Mouse (Mus musculus): ENCODE results near the gene Npepl1. TPM values are rescaled to one million over a fixed set of nuclear protein-coding genes. Genes with fewer than 3 reads are reported as not detected.

Npepl1 gene
- polyA plus RNA-seq, 1 experiment = 92.6 TPM

DNA sequence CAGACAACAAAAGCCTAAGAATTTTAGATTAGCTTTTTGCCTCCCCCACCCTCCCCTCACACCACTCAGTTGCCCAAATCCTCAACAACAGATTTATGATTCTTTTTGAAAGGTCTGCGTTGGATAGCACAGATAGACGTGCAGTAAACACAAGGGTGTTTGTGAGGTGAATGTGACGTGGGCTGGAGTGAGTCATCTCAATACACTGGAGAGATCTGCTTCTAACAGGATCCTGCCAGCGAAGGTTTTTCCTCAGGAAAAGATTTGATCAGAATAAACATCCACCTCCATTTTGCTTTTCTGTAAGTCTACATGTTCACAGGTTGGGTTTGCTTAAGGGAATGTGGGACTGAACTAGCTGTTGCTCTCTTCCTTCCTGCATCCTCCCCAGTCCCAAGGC, 6.6 kb upstream of the Npepl1 start:
- H3K27me3 ChIP-seq (ENCODE audit: control insufficient read depth, insufficient read depth, low read length) = no peaks in the 10 kb centered on the region
- 88% methylated on average over 4 of the region's 4 CpGs for WGBS
- peaks cover 4% of the 10 kb centered on the region; the same call in 1 of the 2 replicates for H3K36me3 ChIP-seq (ENCODE audit: control insufficient read depth, insufficient read depth, low read length)
- TF ChIP-seq CTCF (IDR thresholded peaks at IDR 0.05; ENCODE audit: extremely low read depth, insufficient read depth, insufficient read length, insufficient replicate concordance) = no peak
- no peak for TF ChIP-seq POLR2A (IDR thresholded peaks at IDR 0.05; ENCODE audit: low read depth, low read length)
- H3K4me1 ChIP-seq (ENCODE audit: control insufficient read depth, insufficient read depth, insufficient read length) = no peaks in the 10 kb centered on the region
- DNase-seq (ENCODE audit: low read depth in 1 of 2, low spot score in 2 of 2) = no peak
- no peak overlapping the region for H3K4me3 ChIP-seq (ENCODE audit: extremely low read depth, insufficient read depth, insufficient read length)
- H3K27ac ChIP-seq (ENCODE audit: insufficient read depth, low read length) = no peak overlapping the region

DNA sequence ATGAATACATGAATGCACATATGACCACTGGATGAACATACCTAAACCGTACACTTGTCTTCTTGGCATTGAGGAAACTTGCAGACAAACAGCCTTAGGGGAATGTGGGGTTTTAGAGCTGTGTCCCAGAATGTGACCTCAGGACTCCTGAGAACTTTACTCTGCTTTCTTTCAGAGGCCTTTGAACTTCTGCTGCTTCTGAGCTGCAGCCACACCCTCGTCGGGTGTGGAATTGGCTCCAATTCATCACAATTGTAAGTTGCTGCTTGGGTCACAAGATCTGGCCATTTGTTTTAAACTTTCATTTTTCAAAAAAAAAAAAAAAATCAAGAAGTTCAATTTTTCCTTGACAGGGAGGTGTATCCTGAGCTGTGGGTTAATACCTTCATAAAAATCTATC, 2.8 kb upstream of the Npepl1 start:
- DNase-seq (ENCODE audit: low read depth in 1 of 2, low spot score in 2 of 2) = no peak
- Histone ChIP-seq H3K4me1 (ENCODE audit: control insufficient read depth, insufficient read depth, insufficient read length) (peaks cover 5% of the 10 kb centered on the region), H3K27me3 (ENCODE audit: control insufficient read depth, insufficient read depth, low read length) (no peaks in the 10 kb centered on the region), H3K27ac (ENCODE audit: insufficient read depth, low read length) (no peak overlapping the region), H3K36me3 (ENCODE audit: control insufficient read depth, insufficient read depth, low read length) (no peaks in the 10 kb centered on the region), H3K4me3 (ENCODE audit: extremely low read depth, insufficient read depth, insufficient read length) (no peak overlapping the region)
- 70% methylated on average over 3 of the region's 3 CpGs for WGBS
- no peak for TF ChIP-seq POLR2A (IDR thresholded peaks at IDR 0.05; ENCODE audit: low read depth, low read length)
- TF ChIP-seq CTCF (IDR thresholded peaks at IDR 0.05; ENCODE audit: extremely low read depth, insufficient read depth, insufficient read length, insufficient replicate concordance) = no peak

DNA sequence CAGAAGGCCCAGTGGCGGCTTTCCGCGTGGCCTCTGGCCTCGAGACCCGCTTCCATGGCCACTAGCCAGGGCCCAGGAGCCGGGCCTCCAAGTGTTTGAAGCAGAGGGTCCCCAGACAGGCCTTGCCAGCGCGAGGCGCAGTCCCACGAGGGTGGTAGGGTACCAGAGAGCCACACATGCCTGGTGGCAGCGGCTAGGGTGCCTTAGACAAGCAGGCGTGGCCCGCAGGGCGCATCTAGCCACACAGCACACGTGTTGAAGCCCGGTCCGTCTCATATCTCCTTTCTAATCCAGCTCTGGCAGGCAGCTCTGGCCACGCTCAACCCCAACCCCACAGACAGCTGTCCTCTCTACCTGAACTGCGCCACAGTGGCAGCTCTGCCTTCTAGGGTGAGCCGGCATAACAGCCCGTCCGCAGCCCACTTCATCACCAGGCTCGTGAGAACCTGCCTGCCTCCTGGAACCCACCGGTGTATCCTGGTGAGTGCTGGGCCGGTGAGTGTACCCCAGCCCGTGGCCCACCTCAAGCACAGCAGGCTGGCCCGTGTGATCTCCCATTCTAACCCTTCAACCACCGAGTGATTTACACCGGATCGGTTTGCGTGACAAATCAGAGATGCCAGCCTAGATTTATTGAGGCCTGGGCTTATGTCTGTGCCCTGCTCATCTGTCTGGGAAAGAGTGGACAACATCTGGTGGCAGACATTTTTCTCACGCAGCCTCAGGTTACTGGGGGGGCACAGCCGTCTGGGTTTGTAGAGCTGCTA, 817 bp downstream of the Npepl1 start:
- TF ChIP-seq POLR2A (IDR thresholded peaks at IDR 0.05; ENCODE audit: low read depth, low read length) (no peak), CTCF (IDR thresholded peaks at IDR 0.05; ENCODE audit: extremely low read depth, insufficient read depth, insufficient read length, insufficient replicate concordance) (no peak)
- H3K4me1 ChIP-seq (ENCODE audit: control insufficient read depth, insufficient read depth, insufficient read length) = peaks cover 5% of the 10 kb centered on the region
- peaks cover 12% of the 10 kb centered on the region for H3K36me3 ChIP-seq (ENCODE audit: control insufficient read depth, insufficient read depth, low read length)
- peak overlapping the region; percentile 78 for H3K4me3 ChIP-seq (ENCODE audit: extremely low read depth, insufficient read depth, insufficient read length)
- H3K27me3 ChIP-seq (ENCODE audit: control insufficient read depth, insufficient read depth, low read length) = no peaks in the 10 kb centered on the region
- H3K27ac ChIP-seq (ENCODE audit: insufficient read depth, low read length) = peak overlapping the region; percentile 67
- 27% methylated on average over 33 of the region's 33 CpGs for WGBS
- DNase-seq (ENCODE audit: low read depth in 1 of 2, low spot score in 2 of 2) = peak in 1 of 2 experiments; percentile 8

DNA sequence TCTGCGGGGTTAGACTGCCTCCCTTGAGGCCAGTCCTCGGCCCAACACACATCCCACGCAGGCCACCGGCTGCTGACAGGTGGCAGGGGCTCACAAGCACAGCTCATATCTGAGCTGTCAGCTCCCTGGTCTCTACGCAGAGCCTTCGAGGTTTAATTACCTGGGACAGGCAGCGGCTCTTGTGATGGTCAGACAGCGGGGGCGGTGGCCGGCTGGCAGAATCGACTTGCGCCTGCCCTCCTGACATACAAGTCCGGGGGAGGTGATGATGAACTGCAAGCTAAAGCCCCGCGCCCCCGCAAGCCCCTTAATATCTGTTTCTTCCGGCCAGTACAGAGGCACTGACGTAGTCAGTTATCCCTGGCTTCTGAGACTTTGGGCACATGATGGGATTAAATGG, 2.8 kb downstream of the Npepl1 start:
- no peak for TF ChIP-seq CTCF (IDR thresholded peaks at IDR 0.05; ENCODE audit: extremely low read depth, insufficient read depth, insufficient read length, insufficient replicate concordance)
- TF ChIP-seq POLR2A (IDR thresholded peaks at IDR 0.05; ENCODE audit: low read depth, low read length) = no peak
- peaks cover 21% of the 10 kb centered on the region for H3K36me3 ChIP-seq (ENCODE audit: control insufficient read depth, insufficient read depth, low read length)
- H3K4me1 ChIP-seq (ENCODE audit: control insufficient read depth, insufficient read depth, insufficient read length) = peaks cover 5% of the 10 kb centered on the region
- no peak overlapping the region for H3K4me3 ChIP-seq (ENCODE audit: extremely low read depth, insufficient read depth, insufficient read length)
- H3K27ac ChIP-seq (ENCODE audit: insufficient read depth, low read length) = no peak overlapping the region
- 92% methylated on average over 18 of the region's 18 CpGs for WGBS
- DNase-seq (ENCODE audit: low read depth in 1 of 2, low spot score in 2 of 2) = no peak
- H3K27me3 ChIP-seq (ENCODE audit: control insufficient read depth, insufficient read depth, low read length) = no peaks in the 10 kb centered on the region

DNA sequence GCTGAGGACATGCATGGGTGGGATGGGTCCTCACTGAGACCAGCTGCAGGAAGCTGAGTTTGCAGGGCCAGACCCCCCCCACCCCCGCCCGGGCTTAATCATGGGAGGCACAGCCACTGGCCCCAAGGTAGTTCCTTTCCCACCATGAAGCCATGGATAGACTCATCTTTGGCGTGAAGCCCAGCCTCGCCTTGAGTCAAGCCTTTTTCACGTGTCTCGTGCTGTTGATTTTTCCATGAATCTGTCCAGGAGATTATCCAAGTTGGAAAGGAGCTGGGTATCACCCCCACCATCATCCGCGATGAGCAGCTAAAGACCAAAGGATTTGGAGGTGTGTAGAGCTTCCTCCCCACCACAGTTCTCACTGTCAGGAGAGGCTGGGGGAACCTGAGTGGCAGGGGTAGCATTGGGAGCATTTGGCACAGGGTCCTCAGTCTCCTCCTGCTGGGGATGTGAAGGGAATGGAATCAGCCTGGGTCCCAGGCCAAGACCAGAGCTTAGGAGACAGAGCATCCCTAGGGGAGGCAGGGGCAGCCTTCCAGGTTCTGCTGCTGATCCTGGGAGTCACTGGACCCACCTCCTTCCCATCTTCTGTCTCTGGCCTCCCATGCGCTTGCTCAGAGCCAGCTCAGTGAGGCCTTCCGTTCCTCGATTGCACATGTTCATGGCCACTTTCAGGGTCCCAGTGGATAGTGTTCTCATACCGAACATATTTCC, 4.2 kb downstream of the Npepl1 start:
- Histone ChIP-seq H3K36me3 (ENCODE audit: control insufficient read depth, insufficient read depth, low read length) (peaks cover 27% of the 10 kb centered on the region), H3K4me1 (ENCODE audit: control insufficient read depth, insufficient read depth, insufficient read length) (peaks cover 5% of the 10 kb centered on the region), H3K27me3 (ENCODE audit: control insufficient read depth, insufficient read depth, low read length) (no peaks in the 10 kb centered on the region), H3K4me3 (ENCODE audit: extremely low read depth, insufficient read depth, insufficient read length) (no peak overlapping the region), H3K27ac (ENCODE audit: insufficient read depth, low read length) (no peak overlapping the region)
- 95% methylated on average over 12 of the region's 12 CpGs for WGBS
- TF ChIP-seq POLR2A (IDR thresholded peaks at IDR 0.05; ENCODE audit: low read depth, low read length) (no peak), CTCF (IDR thresholded peaks at IDR 0.05; ENCODE audit: extremely low read depth, insufficient read depth, insufficient read length, insufficient replicate concordance) (no peak)
- no peak for DNase-seq (ENCODE audit: low read depth in 1 of 2, low spot score in 2 of 2)

DNA sequence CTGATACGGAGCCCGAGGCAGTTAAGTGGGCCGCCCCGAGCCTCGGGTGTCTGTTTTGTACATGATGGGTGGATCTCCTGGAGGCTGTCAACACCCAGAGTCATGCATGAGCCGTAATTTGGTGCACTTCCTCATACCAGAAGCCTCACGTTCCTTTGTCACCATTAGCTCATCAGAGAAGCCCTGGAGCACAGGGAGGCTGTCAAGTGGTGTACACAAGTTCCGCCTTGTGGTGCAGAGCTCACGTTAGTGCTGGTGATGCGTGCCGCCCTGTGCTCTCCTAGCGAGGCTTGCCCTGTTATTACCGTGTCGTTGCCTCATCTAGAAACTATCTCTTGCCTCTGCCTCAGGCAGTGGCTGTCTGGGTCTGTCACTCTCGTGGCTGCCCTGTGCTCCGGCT, 6.8 kb downstream of the Npepl1 start:
- H3K4me3 ChIP-seq (ENCODE audit: extremely low read depth, insufficient read depth, insufficient read length) = no peak overlapping the region
- no peaks in the 10 kb centered on the region for H3K27me3 ChIP-seq (ENCODE audit: control insufficient read depth, insufficient read depth, low read length)
- H3K36me3 ChIP-seq (ENCODE audit: control insufficient read depth, insufficient read depth, low read length) = peaks cover 50% of the 10 kb centered on the region
- H3K27ac ChIP-seq (ENCODE audit: insufficient read depth, low read length) = no peak overlapping the region
- DNase-seq (ENCODE audit: low read depth in 1 of 2, low spot score in 2 of 2) = no peak
- H3K4me1 ChIP-seq (ENCODE audit: control insufficient read depth, insufficient read depth, insufficient read length) = no peaks in the 10 kb centered on the region
- WGBS = 82% methylated on average over 16 of the region's 16 CpGs
- no peak for TF ChIP-seq POLR2A (IDR thresholded peaks at IDR 0.05; ENCODE audit: low read depth, low read length)
- no peak for TF ChIP-seq CTCF (IDR thresholded peaks at IDR 0.05; ENCODE audit: extremely low read depth, insufficient read depth, insufficient read length, insufficient replicate concordance)

DNA sequence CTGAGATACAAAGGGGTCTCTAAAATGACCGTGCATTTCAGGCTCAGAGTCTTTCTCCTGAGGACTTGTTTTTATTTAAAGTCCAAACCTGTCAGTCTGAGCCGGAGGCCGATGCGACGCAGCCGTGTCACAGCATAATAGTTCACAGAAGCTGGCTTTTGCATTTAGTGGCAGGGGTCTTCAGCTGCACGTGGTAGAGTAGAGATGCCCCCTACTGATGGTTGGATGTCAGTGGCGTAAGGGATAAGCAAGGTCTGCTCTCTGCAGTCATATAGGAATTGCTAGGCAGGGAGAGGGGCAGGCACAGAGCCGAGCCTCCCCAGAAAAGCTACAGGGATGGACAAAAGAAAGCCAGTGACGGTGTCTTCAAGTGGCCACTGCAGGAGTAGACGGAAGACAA, 8.0 kb downstream of the Npepl1 start:
- DNase-seq (ENCODE audit: low read depth in 1 of 2, low spot score in 2 of 2) = no peak
- Histone ChIP-seq H3K4me1 (ENCODE audit: control insufficient read depth, insufficient read depth, insufficient read length) (no peaks in the 10 kb centered on the region), H3K4me3 (ENCODE audit: extremely low read depth, insufficient read depth, insufficient read length) (no peak overlapping the region), H3K27ac (ENCODE audit: insufficient read depth, low read length) (no peak overlapping the region), H3K27me3 (ENCODE audit: control insufficient read depth, insufficient read depth, low read length) (no peaks in the 10 kb centered on the region), H3K36me3 (ENCODE audit: control insufficient read depth, insufficient read depth, low read length) (peaks cover 57% of the 10 kb centered on the region)
- TF ChIP-seq CTCF (IDR thresholded peaks at IDR 0.05; ENCODE audit: extremely low read depth, insufficient read depth, insufficient read length, insufficient replicate concordance) (no peak), POLR2A (IDR thresholded peaks at IDR 0.05; ENCODE audit: low read depth, low read length) (no peak)
- 92% methylated on average over 11 of the region's 11 CpGs for WGBS

Data from spleen, adult 2 months (tissue).